In the genomic region with DNA sequence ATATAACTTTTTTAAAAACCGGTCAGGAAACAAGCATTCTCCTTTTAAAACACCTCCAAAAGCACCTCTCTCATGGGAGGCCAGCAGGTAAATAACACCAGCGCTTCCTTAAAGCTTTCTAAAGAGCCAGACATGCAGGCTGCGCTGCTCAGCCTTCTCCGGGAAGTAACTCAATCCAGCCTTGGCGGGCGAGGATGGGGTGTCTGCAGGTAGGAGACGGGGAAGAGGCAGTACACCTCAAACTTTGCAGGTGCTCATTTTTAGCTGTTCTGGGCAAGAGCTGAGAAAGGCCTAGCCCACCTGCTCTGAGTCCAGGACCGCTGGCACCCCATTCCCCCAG, we compare ENCODE assay signal across 7 mouse cellular contexts. TPM values are rescaled to one million over a fixed set of nuclear protein-coding genes. Genes with fewer than 3 reads are reported as not detected.
DNase-seq lines count a peak whose midpoint lies in the region; ATAC-seq and TF ChIP-seq lines count a peak whose summit lies in the region.

No protein-coding gene starts in this region.

- no peak for TF ChIP-seq POLR2A in thymus, adult 2 months (IDR thresholded peaks at IDR 0.05; ENCODE audit: control insufficient read depth, extremely low read depth, insufficient read depth, low read length, poor library complexity)

- no peaks in the 10 kb centered on the region for H3K36me3 ChIP-seq in thymus, adult 2 months (ENCODE audit: control insufficient read depth, insufficient read depth, low read length)
- H3K36me3 ChIP-seq in erythroblast, embryonic 14.5 days (ENCODE audit: control insufficient read depth) = peaks cover 7% of the 10 kb centered on the region; the same call in 1 of the 2 replicates
- H3K36me3 ChIP-seq in kidney, embryonic 16.5 days (ENCODE audit: insufficient read depth, low read length) = peaks cover 6% of the 10 kb centered on the region
- H3K36me3 ChIP-seq in midbrain, embryonic 15.5 days (replicated peaks) = 0 out of 2 replicates have a peak, but pooled peaks cover 3% of the 10 kb centered on the region

- peak overlapping the region; percentile 89 for H3K9ac ChIP-seq in kidney, embryonic 16.5 days (replicated peaks; ENCODE audit: low read length)
- H3K9ac ChIP-seq in midbrain, embryonic 15.5 days = peak overlapping the region; percentile 86

- peak overlapping the region; percentile 70 for H3K4me3 ChIP-seq in thymus, adult 2 months (ENCODE audit: control insufficient read depth, insufficient read depth, low read length)
- peak overlapping the region; percentile 86 for H3K4me3 ChIP-seq in erythroblast, embryonic 14.5 days (replicated peaks)
- peak overlapping the region; percentile 84 for H3K4me3 ChIP-seq in kidney, embryonic 16.5 days (ENCODE audit: low read length)
- peak overlapping the region; percentile 87 for H3K4me3 ChIP-seq in midbrain, embryonic 15.5 days

- H3K4me1 ChIP-seq in thymus, adult 2 months (replicated peaks; ENCODE audit: control insufficient read depth, insufficient read depth, low read length) = peaks cover 7% of the 10 kb centered on the region; the same call in 1 of the 2 replicates
- H3K4me1 ChIP-seq in erythroblast, embryonic 14.5 days (ENCODE audit: control insufficient read depth) = peaks cover 30% of the 10 kb centered on the region
- peaks cover 22% of the 10 kb centered on the region for H3K4me1 ChIP-seq in kidney, embryonic 16.5 days (ENCODE audit: insufficient read depth, low read length)
- peaks cover 14% of the 10 kb centered on the region for H3K4me1 ChIP-seq in midbrain, embryonic 15.5 days

- peak overlapping the region; percentile 98 for H3K4me2 ChIP-seq in kidney, embryonic 16.5 days (replicated peaks; ENCODE audit: low read depth, low read length)
- H3K4me2 ChIP-seq in midbrain, embryonic 15.5 days = peak overlapping the region; percentile 92

- no peak for DNase-seq in thymus, adult 2 months
- no peak for DNase-seq in thymus, postnatal 25 days
- DNase-seq in gastrocnemius, postnatal 25 days = no peak
- no peak for DNase-seq in urinary bladder, postnatal 25 days (ENCODE audit: low spot score)

- peaks cover 8% of the 10 kb centered on the region; the same call in 1 of the 2 replicates for H3K27me3 ChIP-seq in thymus, adult 2 months (ENCODE audit: control insufficient read depth, insufficient read depth, low read length)
- H3K27me3 ChIP-seq in erythroblast, embryonic 14.5 days (ENCODE audit: control insufficient read depth) = peaks cover 52% of the 10 kb centered on the region
- no peaks in the 10 kb centered on the region for H3K27me3 ChIP-seq in kidney, embryonic 16.5 days (ENCODE audit: insufficient read depth, low read length)
- peaks cover 7% of the 10 kb centered on the region; the same call in 1 of the 2 replicates for H3K27me3 ChIP-seq in midbrain, embryonic 15.5 days (replicated peaks)

- TF ChIP-seq CTCF in thymus, adult 2 months (IDR thresholded peaks at IDR 0.05; ENCODE audit: borderline replicate concordance, control insufficient read depth, extremely low read depth, insufficient read depth, low read length, poor library complexity) = no peak

- H3K27ac ChIP-seq in thymus, adult 2 months (ENCODE audit: control insufficient read depth, insufficient read depth, low read length) = no peak overlapping the region
- peak overlapping the region; percentile 28; the same call in 1 of the 2 replicates for H3K27ac ChIP-seq in kidney, embryonic 16.5 days (ENCODE audit: low read length)
- H3K27ac ChIP-seq in midbrain, embryonic 15.5 days = peak overlapping the region; percentile 73; the same call in 1 of the 2 replicates

- 29% methylated on average over 8 of the region's 8 CpGs for WGBS in thymus, adult 2 months
- WGBS in kidney, embryonic 16.5 days = 5% methylated on average over 8 of the region's 8 CpGs
- 6% methylated on average over 8 of the region's 8 CpGs for WGBS in midbrain, embryonic 15.5 days

- peaks cover 6% of the 10 kb centered on the region for H3K9me3 ChIP-seq in erythroblast, embryonic 14.5 days (ENCODE audit: control insufficient read depth, low read length)
- peaks cover 11% of the 10 kb centered on the region for H3K9me3 ChIP-seq in kidney, embryonic 16.5 days (ENCODE audit: low read length)
- no peaks in the 10 kb centered on the region for H3K9me3 ChIP-seq in midbrain, embryonic 15.5 days

- peak; percentile 29; the same call in 1 of the 2 replicates for ATAC-seq in kidney, embryonic 16.5 days (ENCODE audit: low FRiP score, low TSS enrichment)
- no peak; the same call in 1 of the 2 replicates for ATAC-seq in midbrain, embryonic 15.5 days (replicated peaks)

RNA-seq across cellular contexts. Expression of gene Nos1ap, which starts 0.8 kb away (rescaled TPM):
- polyA plus RNA-seq in thymus, adult 2 months (2012; rRNA removed) = 3.1 and 3.3 TPM in 2 replicates
- 1.1 TPM in 2 replicates for polyA plus RNA-seq in erythroblast, embryonic 14.5 days (2012)
- 18.0 and 24.1 TPM in 2 replicates for polyA plus RNA-seq in kidney, embryonic 16.5 days (2015; fragmentation: Nextera tagmentation; extraction: Ambion mirVana)
- 21.3 and 28.3 TPM in 2 replicates for polyA plus RNA-seq in midbrain, embryonic 15.5 days (2015; fragmentation: Nextera tagmentation; extraction: Ambion mirVana)
- 1 to 10 TPM; 1.4 to 1.7 TPM for total RNA-seq in gastrocnemius, postnatal 25 days (2021)

RNA-seq across cellular contexts. Expression of gene Olfml2b, which starts 55.5 kb away (rescaled TPM):
- polyA plus RNA-seq in thymus, adult 2 months (2012; rRNA removed) = 3.9 and 4.8 TPM in 2 replicates
- not detected in 2 replicates for polyA plus RNA-seq in erythroblast, embryonic 14.5 days (2012)
- 10.8 and 13.1 TPM in 2 replicates for polyA plus RNA-seq in kidney, embryonic 16.5 days (2015; fragmentation: Nextera tagmentation; extraction: Ambion mirVana)
- 4.8 and 5.2 TPM in 2 replicates for polyA plus RNA-seq in midbrain, embryonic 15.5 days (2015; fragmentation: Nextera tagmentation; extraction: Ambion mirVana)
- total RNA-seq in gastrocnemius, postnatal 25 days (2021) = 10 to 100 TPM in 1 of 2 experiments, 1 to 10 TPM in 1; 8.0 to 12.4 TPM
